Mouse (Mus musculus) MEL (cell line): ENCODE measurements around the gene Gm45337.

ENCODE experiments used
- BHLHE40 ChIP-seq: IDR thresholded peaks from 2 replicates; pipeline ENCODE4 v1.6.1; 2012; ENCODE audit warnings: low read depth, mild to moderate bottlenecking, inconsistent platforms, low read length, improper control_type of control experiment, borderline replicate concordance
- CHD1 ChIP-seq: IDR thresholded peaks from 2 replicates; pipeline ENCODE4 v1.6.1; 2012; ENCODE audit warnings: low read depth, mild to moderate bottlenecking, inconsistent platforms, low read length, improper control_type of control experiment
- CTCF ChIP-seq, 3 experiments: IDR thresholded peaks in 2 of 3; conservative IDR thresholded peaks in 1 of 3; 2 replicates each; pipeline ENCODE4 v1.5.1; 2011 to 2012; ENCODE audit warnings: low read length in 3 of 3, low read depth in 2 of 3, mild to moderate bottlenecking in 2 of 3, improper control_type of control experiment in 1 of 3, inconsistent platforms in 1 of 3, mixed read lengths in 1 of 3, moderate library complexity in 1 of 3; ENCODE audit not compliant: control insufficient read depth in 1 of 3, insufficient read depth in 1 of 3, poor library complexity in 1 of 3, severe bottlenecking in 1 of 3
- EP300 ChIP-seq, 2 experiments: IDR thresholded peaks; 2 replicates each; pipeline ENCODE4 v1.6.1; 2011; ENCODE audit warnings: improper control_type of control experiment in 2 of 2, low read length in 2 of 2, low read depth in 1 of 2, mild to moderate bottlenecking in 1 of 2
- ETS1 ChIP-seq: IDR thresholded peaks from 2 replicates; pipeline ENCODE4 v1.6.1; 2012; ENCODE audit warnings: low read depth, mild to moderate bottlenecking, inconsistent platforms, low read length, improper control_type of control experiment, moderate library complexity
- GATA1 ChIP-seq: IDR thresholded peaks from 2 replicates; pipeline ENCODE4 v1.6.1; 2011; ENCODE audit warnings: low read depth, low read length, improper control_type of control experiment
- HCFC1 ChIP-seq: IDR thresholded peaks from 2 replicates; pipeline ENCODE4 v1.6.1; 2012; ENCODE audit warnings: low read depth, mild to moderate bottlenecking, inconsistent platforms, low read length, improper control_type of control experiment, moderate library complexity
- JUND ChIP-seq: IDR thresholded peaks from 2 replicates; pipeline ENCODE4 v1.6.1; 2011; ENCODE audit warnings: low read depth, mild to moderate bottlenecking, improper control_type of control experiment, low read length
- KAT2A ChIP-seq: conservative IDR thresholded peaks from 2 replicates; pipeline ENCODE4 v1.6.1; 2012; ENCODE audit warnings: low read depth, low read length, improper control_type of control experiment, inconsistent platforms
- MEF2A ChIP-seq: IDR thresholded peaks from 2 replicates; pipeline ENCODE4 v1.6.1; 2014; ENCODE audit warnings: low read depth, mild to moderate bottlenecking, inconsistent platforms, low read length, improper control_type of control experiment; ENCODE audit not compliant: poor library complexity, insufficient replicate concordance, severe bottlenecking; ENCODE audit errors: extremely low read depth
- POLR2A ChIP-seq, 2 experiments: IDR thresholded peaks; 2 replicates each; pipeline ENCODE4 v1.6.1; 2011 to 2012; ENCODE audit warnings: low read length in 2 of 2, mild to moderate bottlenecking in 2 of 2, control low read depth in 1 of 2, improper control_type of control experiment in 1 of 2, low read depth in 1 of 2, moderate library complexity in 1 of 2; ENCODE audit not compliant: control insufficient read depth in 1 of 2, insufficient read depth in 1 of 2, poor library complexity in 1 of 2
- SIN3A ChIP-seq: IDR thresholded peaks from 2 replicates; pipeline ENCODE4 v1.6.1; 2012; ENCODE audit warnings: low read length, improper control_type of control experiment, inconsistent platforms
- TCF12 ChIP-seq: IDR thresholded peaks from 2 replicates; pipeline ENCODE4 v1.6.1; 2014; ENCODE audit warnings: low read depth, mild to moderate bottlenecking, inconsistent platforms, low read length, improper control_type of control experiment, moderate library complexity
- ZC3H11A ChIP-seq: IDR thresholded peaks from 2 replicates; pipeline ENCODE4 v1.6.1; 2012; ENCODE audit warnings: low read depth, mild to moderate bottlenecking, inconsistent platforms, low read length, improper control_type of control experiment

- TF ChIP-seq CHD1, result no peak
- TF ChIP-seq EP300 (IDR thresholded peaks at IDR 0.05; ENCODE audit: low read depth in 1 of 2, low read length in 2 of 2), result no peak
- TF ChIP-seq KAT2A, result no peak
- no peak for TF ChIP-seq CTCF (IDR thresholded peaks at IDR 0.05 in 2 of 3, conservative IDR thresholded peaks at IDR 0.05 in 1 of 3; ENCODE audit: control insufficient read depth in 1 of 3, insufficient read depth in 1 of 3, low read depth in 2 of 3, low read length in 3 of 3, poor library complexity in 1 of 3, severe bottlenecking in 1 of 3)
- TF ChIP-seq JUND, result no peak
- no peak for TF ChIP-seq MEF2A
- TF ChIP-seq BHLHE40, result no peak
- TF ChIP-seq ETS1, result no peak
- TF ChIP-seq POLR2A (IDR thresholded peaks at IDR 0.05; ENCODE audit: control insufficient read depth in 1 of 2, insufficient read depth in 1 of 2, low read depth in 1 of 2, low read length in 2 of 2, poor library complexity in 1 of 2), result no peak
- TF ChIP-seq HCFC1, result no peak
- no peak for TF ChIP-seq TCF12
- TF ChIP-seq SIN3A, result no peak
- no peak for TF ChIP-seq GATA1
- no peak for TF ChIP-seq ZC3H11A
Measured at GRCm38 (mm10) chr7:142145413-142145940, 1.1 kb upstream of the Gm45337 start.
